Mouse (Mus musculus) neural tube, embryonic 12.5 days (tissue): Measurements from ENCODE around the gene Paics. TPM values are rescaled to one million over a fixed set of nuclear protein-coding genes. Genes with fewer than 3 reads are reported as not detected.
A peak's percentile ranks its signal among the peaks of the same experiment; 100 is the strongest.

Experiments used
- ATAC-seq: fragments of 200-750 bp; cut with Nextera tagmentation; 2 replicates; pipeline ENCODE4 v1.8.0; 2017; ENCODE audit warnings: low read depth, mild to moderate bottlenecking, moderate TSS enrichment, moderate library complexity; ENCODE audit not compliant: low FRiP score
- H3K27ac ChIP-seq: fragments of 300-500 bp; sonication (generic); 2 replicates; pipeline ENCODE4 v1.5.1; 2016
- H3K27me3 ChIP-seq: fragments of 300-500 bp; sonication (generic); replicated peaks from 2 replicates; pipeline ENCODE4 v1.6.1; 2016; ENCODE audit warnings: mild to moderate bottlenecking
- H3K36me3 ChIP-seq: fragments of 300-500 bp; sonication (generic); 2 replicates; pipeline ENCODE4 v1.6.1; 2016; ENCODE audit warnings: mild to moderate bottlenecking
- H3K4me1 ChIP-seq: fragments of 300-500 bp; sonication (generic); 2 replicates; pipeline ENCODE4 v1.6.1; 2016
- H3K4me2 ChIP-seq: fragments of 300-500 bp; sonication (generic); replicated peaks from 2 replicates; pipeline ENCODE4 v1.6.1; 2016; ENCODE audit warnings: mild to moderate bottlenecking
- H3K4me3 ChIP-seq: fragments of 300-500 bp; sonication (generic); 2 replicates; pipeline ENCODE4 v1.5.1; 2016
- H3K9ac ChIP-seq: fragments of 300-500 bp; sonication (generic); 2 replicates; pipeline ENCODE4 v1.6.1; 2016; ENCODE audit warnings: mild to moderate bottlenecking
- H3K9me3 ChIP-seq: fragments of 300-500 bp; sonication (generic); 2 replicates; pipeline ENCODE4 v1.6.1; 2016; ENCODE audit warnings: mild to moderate bottlenecking
- WGBS: fragments of 180-500 bp; shearing (Covaris S2); methylation state at CpG from one replicate; pipeline ENCODE4 v1.1.7; 2016; 5-methylcytosine and 5-hydroxymethylcytosine counted together
- polyA plus RNA-seq: library from polyadenylated mRNA; unstranded; fragments of >200 nt; fragmentation: Nextera tagmentation; extraction: Ambion mirVana; gene quantifications from 2 replicates; pipeline ENCODE4 v1.2.1, GENCODE M21; 2016

Paics gene
- polyA plus RNA-seq, 1 experiment from 2014 or later = 263 TPM

- ATAC-seq = no peak
- Histone ChIP-seq H3K9ac (no peak overlapping the region), H3K27me3 (no peaks in the 10 kb centered on the region), H3K4me3 (no peak overlapping the region), H3K4me1 (no peaks in the 10 kb centered on the region), H3K4me2 (no peak overlapping the region), H3K9me3 (no peaks in the 10 kb centered on the region), H3K36me3 (peaks cover 75% of the 10 kb centered on the region), H3K27ac (no peak overlapping the region)
- WGBS = 91% methylated on average over 11 of the region's 11 CpGs
Measured at GRCm38 (mm10) chr5:76984015-76984414, 32.9 kb downstream of the Paics start.

- WGBS = 96% methylated on average over 3 of the region's 3 CpGs
- peaks cover 73% of the 10 kb centered on the region for H3K36me3 ChIP-seq
- ATAC-seq = no peak
Measured at GRCm38 (mm10) chr5:76990789-76991188, 39.7 kb downstream of the Paics start.

DNA sequence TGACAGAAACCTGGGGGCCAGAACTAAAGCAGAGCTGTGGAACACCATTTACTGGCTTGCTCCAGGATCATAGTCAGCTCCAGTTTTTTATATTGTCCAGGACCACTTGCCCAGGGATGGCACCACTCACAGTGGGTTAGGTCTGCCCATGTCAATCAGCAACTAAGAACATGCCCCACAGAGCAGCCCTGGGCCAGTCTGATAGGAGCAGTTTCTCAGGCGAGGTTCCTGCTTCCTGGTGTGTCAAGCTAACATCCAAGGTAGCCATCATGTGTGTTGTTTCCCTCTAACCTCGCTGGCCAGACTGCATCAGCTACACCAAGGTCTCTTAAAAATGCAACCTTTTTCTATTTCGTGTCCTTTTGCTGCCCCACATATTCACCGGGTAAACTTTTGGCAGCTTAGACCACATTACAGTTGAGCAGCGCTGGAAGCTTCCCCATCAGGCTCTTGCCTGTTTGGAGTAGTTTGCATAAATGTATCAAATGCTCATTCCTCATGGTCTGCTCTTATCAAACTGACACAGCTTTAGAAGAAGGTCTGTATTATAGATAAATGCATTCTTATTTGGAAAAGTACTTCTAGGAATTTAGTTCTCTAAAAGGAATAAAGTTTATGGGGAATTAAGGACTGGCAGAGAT lies 42.2 kb downstream of the Paics start:
- no peaks in the 10 kb centered on the region for H3K27me3 ChIP-seq
- no peak overlapping the region for H3K9ac ChIP-seq
- H3K4me3 ChIP-seq = no peak overlapping the region
- WGBS = 94% methylated on average over 5 of the region's 5 CpGs
- H3K4me2 ChIP-seq = no peak overlapping the region
- H3K36me3 ChIP-seq = peaks cover 77% of the 10 kb centered on the region
- no peak overlapping the region for H3K27ac ChIP-seq
- H3K4me1 ChIP-seq = no peaks in the 10 kb centered on the region
- no peaks in the 10 kb centered on the region; the same call in 1 of the 2 replicates for H3K9me3 ChIP-seq
- ATAC-seq = no peak

More at GRCm38 (mm10) chr5:76990789-76991188, 39.7 kb downstream of the Paics start:
- Histone ChIP-seq H3K9ac (no peak overlapping the region), H3K4me2 (no peak overlapping the region), H3K27ac (no peak overlapping the region), H3K4me1 (no peaks in the 10 kb centered on the region), H3K4me3 (no peak overlapping the region), H3K27me3 (no peaks in the 10 kb centered on the region), H3K9me3 (no peaks in the 10 kb centered on the region; the same call in 1 of the 2 replicates)

GRCm38 (mm10) chr5:76998416-76998815 lies 47.3 kb downstream of the Paics start:
- ATAC-seq = no peak
- WGBS = 57% methylated on average over 5 of the region's 5 CpGs

GRCm38 (mm10) chr5:77001192-77001591 lies 50.1 kb downstream of the Paics start:
- ATAC-seq = no peak
- H3K9me3 ChIP-seq = no peaks in the 10 kb centered on the region
- H3K27me3 ChIP-seq = no peaks in the 10 kb centered on the region
- H3K4me1 ChIP-seq = no peaks in the 10 kb centered on the region
- H3K9ac ChIP-seq = no peak overlapping the region
- peaks cover 43% of the 10 kb centered on the region for H3K36me3 ChIP-seq
- H3K4me3 ChIP-seq = no peak overlapping the region
- no peak overlapping the region for H3K4me2 ChIP-seq
- no peak overlapping the region for H3K27ac ChIP-seq
- WGBS = 92% methylated on average over 17 of the region's 17 CpGs

More at GRCm38 (mm10) chr5:76998416-76998815, 47.3 kb downstream of the Paics start:
- Histone ChIP-seq H3K27me3 (no peaks in the 10 kb centered on the region), H3K4me1 (no peaks in the 10 kb centered on the region), H3K27ac (no peak overlapping the region), H3K9me3 (no peaks in the 10 kb centered on the region; the same call in 1 of the 2 replicates), H3K36me3 (peaks cover 64% of the 10 kb centered on the region), H3K9ac (no peak overlapping the region), H3K4me2 (no peak overlapping the region), H3K4me3 (no peak overlapping the region)

DNA sequence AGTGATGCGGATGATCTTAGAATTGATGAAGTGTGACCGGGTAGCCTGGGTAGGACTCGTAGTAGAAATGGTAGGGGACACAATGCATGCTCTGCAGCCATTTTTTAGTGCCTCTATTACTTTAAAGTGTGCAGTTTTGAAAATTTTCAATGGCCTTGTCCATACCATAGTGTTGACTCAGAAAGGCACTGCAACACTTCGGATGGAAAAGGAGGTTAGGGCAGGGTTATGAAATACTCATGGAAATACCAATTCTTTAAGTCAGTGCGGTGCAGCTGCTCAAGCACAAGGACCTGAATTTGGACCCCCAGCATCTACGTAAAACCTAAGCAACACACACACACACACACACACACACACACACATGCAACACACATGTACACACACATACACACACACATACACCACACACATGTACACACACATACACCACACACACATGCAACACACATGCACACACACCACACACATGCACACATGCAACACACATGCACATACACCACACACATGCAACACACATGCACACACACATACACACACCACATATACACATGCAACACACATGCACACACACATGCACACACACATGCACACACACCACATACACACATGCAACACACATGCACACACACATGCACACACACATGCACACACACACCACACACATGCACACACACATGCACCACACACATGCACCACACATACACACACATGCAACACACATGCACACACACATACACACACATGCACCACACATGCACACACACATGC lies 53.1 kb downstream of the Paics start, which contains the start of gene Arl9:
TSS of gene Arl9 (plus strand) at position 5 of the 771 bp plus-strand sequence.
- Histone ChIP-seq H3K36me3 (peaks cover 19% of the 10 kb centered on the region; the same call in 1 of the 2 replicates), H3K27me3 (no peaks in the 10 kb centered on the region), H3K4me3 (no peak within 1 kb of the TSS), H3K4me1 (no peaks in the 10 kb centered on the region), H3K4me2 (no peak within 1 kb of the TSS), H3K9ac (no peak within 1 kb of the TSS), H3K9me3 (no peaks in the 10 kb centered on the region), H3K27ac (no peak within 1 kb of the TSS)
- WGBS = 95% methylated on average over 6 of the region's 6 CpGs
- no peak for ATAC-seq

- Histone ChIP-seq H3K27ac (no peak overlapping the region), H3K4me3 (no peak overlapping the region), H3K9ac (no peak overlapping the region), H3K4me1 (no peaks in the 10 kb centered on the region), H3K4me2 (no peak overlapping the region), H3K9me3 (no peaks in the 10 kb centered on the region), H3K36me3 (no peaks in the 10 kb centered on the region), H3K27me3 (no peaks in the 10 kb centered on the region)
- ATAC-seq = no peak
- WGBS = 95% methylated on average over 9 of the region's 9 CpGs
Measured at GRCm38 (mm10) chr5:77010352-77010751, 59.2 kb downstream of the Paics start.

- H3K9ac ChIP-seq = no peak overlapping the region
- WGBS = 62% methylated on average over 3 of the region's 3 CpGs
- ATAC-seq = no peak
- no peak overlapping the region for H3K4me2 ChIP-seq
- H3K9me3 ChIP-seq = no peaks in the 10 kb centered on the region
- no peaks in the 10 kb centered on the region for H3K4me1 ChIP-seq
- H3K27ac ChIP-seq = no peak overlapping the region
- H3K4me3 ChIP-seq = no peak overlapping the region
- H3K36me3 ChIP-seq = no peaks in the 10 kb centered on the region
- H3K27me3 ChIP-seq = peaks cover 4% of the 10 kb centered on the region; the same call in 1 of the 2 replicates
Measured at GRCm38 (mm10) chr5:77011082-77011481, 60.0 kb downstream of the Paics start.

DNA sequence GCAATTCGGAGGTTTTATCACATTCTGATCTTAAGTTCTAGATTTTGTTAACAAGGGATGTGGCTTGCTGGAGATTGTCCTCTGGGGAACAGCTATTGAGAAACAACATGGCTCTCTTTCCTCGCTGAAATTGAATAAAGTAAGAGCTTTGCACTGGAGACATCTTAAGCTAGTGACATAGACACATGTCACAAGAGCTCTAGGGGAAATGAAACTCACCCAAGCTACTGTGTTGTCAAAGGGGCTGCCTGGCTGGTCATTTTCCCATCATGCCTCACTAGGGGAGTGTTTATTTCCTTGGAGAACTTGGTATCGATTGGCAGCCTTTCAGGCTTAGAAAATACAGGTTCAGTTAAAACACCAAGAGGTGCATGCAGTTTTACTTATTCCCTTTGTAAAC lies 62.1 kb downstream of the Paics start:
- ATAC-seq = no peak
- Histone ChIP-seq H3K4me1 (no peaks in the 10 kb centered on the region), H3K27me3 (peaks cover 6% of the 10 kb centered on the region; the same call in 1 of the 2 replicates), H3K27ac (no peak overlapping the region), H3K4me2 (no peak overlapping the region), H3K9ac (no peak overlapping the region), H3K9me3 (no peaks in the 10 kb centered on the region), H3K36me3 (no peaks in the 10 kb centered on the region), H3K4me3 (no peak overlapping the region)
- WGBS = 79% methylated on average over 3 of the region's 3 CpGs

DNA sequence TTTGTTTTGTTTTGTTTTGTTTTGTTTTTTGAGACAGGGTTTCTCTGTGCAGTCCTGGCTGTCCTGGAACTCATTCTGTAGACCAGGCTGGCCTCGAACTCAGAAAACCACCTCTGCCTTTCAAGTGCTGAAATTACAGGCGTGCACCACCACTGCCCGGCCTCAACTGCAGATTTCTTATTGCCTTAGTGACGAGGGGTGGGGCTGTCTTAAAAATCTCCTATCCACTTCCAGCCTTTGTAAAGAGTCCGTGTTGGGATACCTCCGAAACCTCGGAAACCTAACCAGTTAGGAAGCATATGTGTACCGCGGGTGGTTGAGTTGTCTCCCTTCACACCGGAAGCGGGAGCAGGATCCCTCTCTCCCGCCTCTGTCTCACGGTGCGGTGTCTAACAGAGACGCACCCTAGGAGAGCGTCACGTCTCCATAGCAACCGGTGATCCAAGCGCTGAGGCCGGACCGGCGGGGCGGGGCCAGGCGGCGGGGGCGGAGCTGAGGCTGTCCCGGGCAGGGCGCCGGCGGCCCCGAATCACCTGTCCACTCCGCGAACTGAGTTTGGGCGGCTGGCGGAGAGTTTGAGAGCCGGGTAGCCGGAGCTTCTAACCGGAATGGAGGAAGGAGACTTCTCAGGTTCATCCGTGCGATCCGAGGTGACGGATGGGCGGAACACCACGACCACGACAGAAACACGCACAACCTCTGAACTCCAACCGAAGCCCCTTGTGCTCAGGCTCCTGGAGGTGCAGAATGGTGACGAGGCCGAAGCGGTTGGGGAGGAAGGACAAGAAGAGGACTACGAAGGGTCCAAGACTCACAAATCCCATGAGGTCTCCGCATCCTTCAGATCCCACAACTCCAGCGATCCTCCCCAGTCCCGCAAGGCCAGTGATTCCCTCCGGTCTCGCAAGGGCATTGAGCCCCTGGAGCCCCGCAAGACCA lies 64.7 kb downstream of the Paics start, which contains the start of gene Thegl:
TSS of gene Thegl (plus strand) at position 480 of the 939 bp plus-strand sequence.
- H3K4me3 ChIP-seq = peak within 1 kb of the TSS; percentile 51
- no peaks in the 10 kb centered on the region for H3K36me3 ChIP-seq
- H3K27me3 ChIP-seq = peaks cover 6% of the 10 kb centered on the region; the same call in 1 of the 2 replicates
- ATAC-seq = peak; percentile 99
- no peaks in the 10 kb centered on the region for H3K4me1 ChIP-seq
- peak within 1 kb of the TSS; percentile 45 for H3K9ac ChIP-seq
- peak within 1 kb of the TSS; percentile 78 for H3K4me2 ChIP-seq
- H3K9me3 ChIP-seq = no peaks in the 10 kb centered on the region
- no peak within 1 kb of the TSS for H3K27ac ChIP-seq
- WGBS = 10% methylated on average over 57 of the region's 57 CpGs
